Mouse (Mus musculus) spleen, adult 2 months (tissue): Measurements from ENCODE around the gene 1700025G04Rik.

Experiments used
- CTCF ChIP-seq: fragments of 200-500 bp; IDR thresholded peaks from 2 replicates; pipeline ENCODE4 v1.5.1; 2011; ENCODE audit warnings: mild to moderate bottlenecking, inconsistent platforms; ENCODE audit not compliant: insufficient read depth, insufficient read length, insufficient replicate concordance; ENCODE audit errors: extremely low read depth
- POLR2A ChIP-seq: fragments of 200-500 bp; IDR thresholded peaks from 2 replicates; pipeline ENCODE4 v1.6.1; 2011; ENCODE audit warnings: low read depth, low read length, inconsistent platforms

GRCm38 (mm10) chr1:152090564-152091545 lies 930 bp upstream of the 1700025G04Rik start:
- no peak for TF ChIP-seq POLR2A
- TF ChIP-seq CTCF: no peak
